Mouse (Mus musculus) liver, embryonic 16.5 days (tissue): Measurements from ENCODE around the gene Cx3cr1. TPM values are rescaled to one million over a fixed set of nuclear protein-coding genes. Genes with fewer than 3 reads are reported as not detected.
A peak's percentile ranks its signal among the peaks of the same experiment; 100 is the strongest.

Experiments used
- ATAC-seq: fragments of 200-750 bp; cut with Nextera tagmentation; 2 replicates; pipeline ENCODE4 v1.8.0; 2017; ENCODE audit warnings: low read depth, mild to moderate bottlenecking, moderate number of reproducible peaks, moderate library complexity
- H3K27ac ChIP-seq: fragments of 300-500 bp; sonication (generic); 2 replicates; pipeline ENCODE4 v1.5.1; 2014; ENCODE audit warnings: mild to moderate bottlenecking, low read length
- H3K27me3 ChIP-seq: fragments of 300-500 bp; sonication (generic); 2 replicates; pipeline ENCODE4 v1.6.1; 2014; ENCODE audit warnings: low read depth, low read length, mixed read lengths; ENCODE audit not compliant: control insufficient read depth, insufficient read depth
- H3K36me3 ChIP-seq: fragments of 300-500 bp; sonication (generic); 2 replicates; pipeline ENCODE4 v1.6.1; 2014; ENCODE audit warnings: mild to moderate bottlenecking; ENCODE audit not compliant: control insufficient read depth, insufficient read depth
- H3K4me1 ChIP-seq: fragments of 300-500 bp; sonication (generic); 2 replicates; pipeline ENCODE4 v1.6.1; 2014; ENCODE audit warnings: low read depth, low read length, mixed read lengths; ENCODE audit not compliant: control insufficient read depth
- H3K4me2 ChIP-seq: fragments of 300-500 bp; sonication (generic); 2 replicates; pipeline ENCODE4 v1.6.1; 2014; ENCODE audit warnings: low read depth, low read length, mixed read lengths
- H3K4me3 ChIP-seq: fragments of 300-500 bp; sonication (generic); 2 replicates; pipeline ENCODE4 v1.5.1; 2014; ENCODE audit warnings: low read depth, mild to moderate bottlenecking, low read length
- H3K9ac ChIP-seq: fragments of 300-500 bp; sonication (generic); 2 replicates; pipeline ENCODE4 v1.6.1; 2014; ENCODE audit warnings: low read depth, low read length
- H3K9me3 ChIP-seq: fragments of 300-500 bp; sonication (generic); replicated peaks from 2 replicates; pipeline ENCODE4 v1.6.1; 2016; ENCODE audit warnings: low read length; ENCODE audit not compliant: control insufficient read depth
- WGBS: fragments of 180-500 bp; shearing (Covaris S2); extraction: QIAGEN DNeasy Blood & Tissue Kit; methylation state at CpG from one replicate; pipeline ENCODE4 v1.1.7; 2014; ENCODE audit not compliant: insufficient replicate concordance; 5-methylcytosine and 5-hydroxymethylcytosine counted together
- polyA plus RNA-seq: library from polyadenylated mRNA; unstranded; fragments of >200 nt; fragmentation: Nextera tagmentation; extraction: Ambion mirVana; gene quantifications from 2 replicates; pipeline ENCODE4 v1.2.1, GENCODE M21; 2015

Gene Cx3cr1
- polyA plus RNA-seq, 1 experiment from 2014 or later: 3.2 TPM

DNA sequence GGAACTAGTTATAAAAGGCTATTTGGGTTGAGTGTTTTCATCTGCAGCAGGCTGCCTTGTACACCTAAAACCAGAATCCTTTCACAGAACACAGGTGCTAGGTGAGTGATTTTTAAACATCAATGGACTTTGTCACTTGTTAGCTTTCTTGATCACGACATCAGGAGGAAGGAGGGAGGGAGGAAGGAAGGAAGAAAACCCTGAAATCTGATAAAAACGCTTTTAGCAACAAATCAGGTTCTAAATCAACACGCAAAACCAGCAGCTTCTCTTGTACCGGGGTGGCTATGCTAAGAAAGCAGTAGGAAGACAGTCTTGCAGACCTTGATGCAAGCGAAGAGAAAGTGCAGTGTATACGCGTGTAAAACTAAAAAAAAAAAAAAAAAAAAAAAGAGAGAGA lies 10.2 kb upstream of the Cx3cr1 start:
- ATAC-seq: no peak
- WGBS: 49% methylated on average over 7 of the region's 7 CpGs
- Histone ChIP-seq H3K9me3 (no peaks in the 10 kb centered on the region), H3K36me3 (no peaks in the 10 kb centered on the region), H3K27me3 (no peaks in the 10 kb centered on the region), H3K27ac (no peak overlapping the region), H3K4me1 (no peaks in the 10 kb centered on the region), H3K9ac (no peak overlapping the region), H3K4me3 (no peak overlapping the region), H3K4me2 (no peak overlapping the region)

DNA sequence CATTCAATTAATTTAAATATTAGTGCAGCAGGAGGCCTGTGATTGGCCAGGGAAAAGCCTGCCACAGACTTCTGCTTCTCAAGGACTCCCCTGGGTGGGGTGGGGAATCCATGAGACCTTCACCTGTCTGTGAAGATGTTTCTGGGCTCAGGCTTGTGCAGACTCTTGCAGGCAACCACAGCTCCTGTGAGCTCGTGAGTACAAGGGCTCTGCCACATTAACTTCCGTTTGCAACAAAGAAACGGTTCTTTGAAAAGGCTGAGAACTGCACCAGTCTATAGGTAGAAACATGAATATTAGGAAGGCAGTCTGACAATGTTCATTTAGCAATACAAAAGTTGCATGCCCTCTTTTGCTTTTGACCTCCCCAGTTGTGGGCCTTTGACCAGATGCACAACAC lies 8.6 kb upstream of the Cx3cr1 start:
- ATAC-seq: no peak
- H3K27ac ChIP-seq: no peak overlapping the region
- no peak overlapping the region for H3K9ac ChIP-seq
- H3K4me3 ChIP-seq: no peak overlapping the region
- H3K36me3 ChIP-seq: no peaks in the 10 kb centered on the region
- no peaks in the 10 kb centered on the region for H3K27me3 ChIP-seq
- no peak overlapping the region for H3K4me2 ChIP-seq
- H3K9me3 ChIP-seq: no peaks in the 10 kb centered on the region
- WGBS: 53% methylated on average over 3 of the region's 3 CpGs
- no peaks in the 10 kb centered on the region for H3K4me1 ChIP-seq

DNA sequence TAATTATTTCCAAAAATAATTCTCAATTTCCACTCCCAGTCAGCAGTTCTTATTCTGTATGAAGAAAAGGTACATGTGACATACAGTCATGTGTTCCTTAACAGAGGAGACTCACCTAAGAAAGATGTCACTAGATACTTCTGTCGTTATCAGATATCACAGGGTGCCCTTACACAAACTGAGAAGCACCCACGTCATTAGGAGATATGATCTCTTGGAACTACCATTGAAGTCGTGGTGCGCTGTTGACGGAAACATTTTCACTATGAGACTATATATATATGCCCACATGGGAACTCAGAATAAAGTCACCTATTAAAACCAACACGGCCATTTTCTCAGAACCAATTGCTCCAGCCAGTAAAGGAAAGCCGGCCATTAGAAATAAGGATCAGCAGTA lies 4.8 kb upstream of the Cx3cr1 start:
- WGBS: 58% methylated on average over 7 of the region's 7 CpGs
- H3K4me3 ChIP-seq: no peak overlapping the region
- ATAC-seq: no peak
- H3K27ac ChIP-seq: no peak overlapping the region
- H3K4me2 ChIP-seq: no peak overlapping the region
- H3K9ac ChIP-seq: no peak overlapping the region
- H3K9me3 ChIP-seq: no peaks in the 10 kb centered on the region
- no peaks in the 10 kb centered on the region; the same call in 1 of the 2 replicates for H3K4me1 ChIP-seq
- H3K36me3 ChIP-seq: no peaks in the 10 kb centered on the region
- H3K27me3 ChIP-seq: no peaks in the 10 kb centered on the region

DNA sequence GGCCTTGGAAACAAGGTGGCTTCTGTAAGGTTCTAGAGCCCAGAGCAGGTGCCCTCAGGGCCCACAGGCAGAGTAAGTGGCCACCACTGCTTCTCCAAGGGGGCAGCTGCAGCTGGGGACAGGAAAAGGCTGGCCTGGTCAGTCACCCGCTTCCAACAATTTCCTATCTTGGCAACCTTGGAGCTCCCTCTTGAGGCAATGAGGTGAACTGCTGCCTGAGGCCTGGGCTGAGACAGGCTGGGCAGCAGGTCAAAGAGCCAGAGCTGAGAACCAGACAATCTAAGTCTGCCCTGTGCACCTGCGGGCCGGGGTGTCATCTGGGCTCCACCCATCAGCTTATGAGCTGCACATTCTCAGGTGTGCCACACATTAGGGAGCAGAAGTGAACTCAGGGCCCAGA lies 3.5 kb upstream of the Cx3cr1 start:
- 4% methylated on average over 3 of the region's 3 CpGs for WGBS
- peak; percentile 13; the same call in 1 of the 2 replicates for ATAC-seq
- Histone ChIP-seq H3K27me3 (no peaks in the 10 kb centered on the region), H3K9ac (no peak overlapping the region), H3K27ac (no peak overlapping the region), H3K9me3 (no peaks in the 10 kb centered on the region), H3K36me3 (no peaks in the 10 kb centered on the region), H3K4me2 (no peak overlapping the region), H3K4me1 (no peaks in the 10 kb centered on the region; the same call in 1 of the 2 replicates), H3K4me3 (no peak overlapping the region)

DNA sequence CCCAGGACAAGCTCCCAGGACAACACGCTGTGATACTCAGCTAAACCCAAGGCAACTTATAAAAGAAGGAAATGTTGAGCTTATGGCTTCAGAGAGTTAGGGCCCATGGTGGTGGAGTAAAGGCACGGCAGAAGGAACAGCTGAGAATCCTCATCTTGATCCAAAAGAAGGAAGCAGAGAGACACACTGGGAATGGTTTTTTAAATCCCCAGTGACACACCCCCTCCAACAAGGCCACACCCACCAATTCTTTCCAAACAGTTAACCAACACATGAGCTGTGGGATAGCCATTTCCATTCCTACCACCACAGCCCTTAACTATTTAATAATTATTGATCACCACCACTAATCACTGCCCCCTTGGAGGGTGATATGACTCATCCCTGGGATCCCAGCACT lies 1.6 kb upstream of the Cx3cr1 start:
- H3K36me3 ChIP-seq: no peaks in the 10 kb centered on the region
- no peak for ATAC-seq
- H3K4me1 ChIP-seq: no peaks in the 10 kb centered on the region; the same call in 1 of the 2 replicates
- no peak overlapping the region for H3K4me3 ChIP-seq
- H3K4me2 ChIP-seq: no peak overlapping the region
- H3K9ac ChIP-seq: no peak overlapping the region
- 69% methylated on average over 2 of the region's 2 CpGs for WGBS
- no peak overlapping the region for H3K27ac ChIP-seq
- no peaks in the 10 kb centered on the region for H3K27me3 ChIP-seq
- H3K9me3 ChIP-seq: no peaks in the 10 kb centered on the region

DNA sequence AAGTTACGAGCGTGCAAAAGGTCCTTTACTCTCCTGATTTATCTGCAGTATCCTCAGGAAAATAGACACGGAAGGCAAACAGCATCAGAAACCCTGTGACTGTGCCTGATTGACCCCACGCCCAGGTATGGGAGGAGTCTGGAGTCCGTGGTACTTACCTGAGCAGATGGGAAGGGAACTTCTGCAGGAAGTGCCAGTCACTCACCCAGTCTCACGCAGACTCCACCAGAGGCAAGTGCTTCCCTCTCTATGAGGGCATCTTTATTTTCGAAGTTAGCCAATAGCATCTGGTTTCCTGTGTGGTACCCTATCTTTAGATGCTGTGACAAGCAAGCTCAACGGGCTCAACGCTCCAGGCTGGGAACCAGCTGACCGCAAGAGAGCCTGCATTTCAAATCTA lies 1.6 kb downstream of the Cx3cr1 start:
- no peak overlapping the region for H3K9ac ChIP-seq
- ATAC-seq: no peak; the same call in 1 of the 2 replicates
- H3K27me3 ChIP-seq: no peaks in the 10 kb centered on the region
- H3K36me3 ChIP-seq: no peaks in the 10 kb centered on the region
- H3K9me3 ChIP-seq: no peaks in the 10 kb centered on the region
- no peaks in the 10 kb centered on the region; the same call in 1 of the 2 replicates for H3K4me1 ChIP-seq
- 17% methylated on average over 10 of the region's 10 CpGs for WGBS
- H3K4me2 ChIP-seq: no peak overlapping the region
- no peak overlapping the region for H3K4me3 ChIP-seq
- peak overlapping the region; percentile 46 for H3K27ac ChIP-seq

DNA sequence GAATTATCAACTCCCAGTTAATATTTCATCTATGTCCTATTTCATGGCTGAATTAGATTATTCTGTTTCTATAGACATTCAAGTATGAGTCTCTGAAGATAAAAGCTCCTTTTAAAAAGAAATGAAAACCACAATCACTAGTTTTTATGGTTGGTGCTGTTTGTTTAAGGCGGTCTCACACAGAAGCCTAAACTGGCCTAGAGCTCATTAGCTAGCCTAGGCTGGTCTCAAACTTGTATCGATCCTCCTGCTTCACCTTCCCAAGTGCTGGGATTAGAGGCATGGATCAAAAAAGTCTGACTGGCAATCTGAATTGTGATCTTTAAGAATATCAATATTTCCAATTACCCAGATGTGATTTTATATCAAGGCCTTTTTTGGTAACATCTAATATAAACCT lies 2.1 kb downstream of the Cx3cr1 start:
- H3K27me3 ChIP-seq: no peaks in the 10 kb centered on the region
- ATAC-seq: no peak
- H3K4me2 ChIP-seq: no peak overlapping the region
- no peaks in the 10 kb centered on the region for H3K36me3 ChIP-seq
- no peak overlapping the region for H3K9ac ChIP-seq
- no peaks in the 10 kb centered on the region for H3K4me1 ChIP-seq
- H3K9me3 ChIP-seq: no peaks in the 10 kb centered on the region
- 61% methylated on average over 2 of the region's 2 CpGs for WGBS
- H3K27ac ChIP-seq: no peak overlapping the region
- H3K4me3 ChIP-seq: no peak overlapping the region

DNA sequence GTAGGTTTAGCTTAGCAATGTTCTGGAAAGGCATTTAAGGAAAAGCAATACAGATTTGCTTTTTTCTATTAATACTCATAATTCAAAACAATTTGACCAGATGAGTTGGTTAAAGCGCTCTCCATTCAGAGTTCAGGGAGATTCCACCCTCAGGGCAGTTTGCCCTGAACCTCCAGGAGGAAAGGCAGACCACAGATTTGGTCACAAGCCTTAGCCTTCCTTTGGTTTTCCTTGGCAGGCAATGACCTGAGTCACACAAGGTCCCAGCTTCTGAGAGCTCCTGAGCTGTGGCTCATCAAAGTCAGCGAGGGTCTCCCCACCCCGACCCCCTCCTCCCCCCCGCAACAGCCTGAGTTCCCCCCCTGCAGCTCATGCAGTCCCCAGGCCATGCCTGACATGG lies 5.4 kb downstream of the Cx3cr1 start:
- no peaks in the 10 kb centered on the region for H3K9me3 ChIP-seq
- no peaks in the 10 kb centered on the region for H3K36me3 ChIP-seq
- ATAC-seq: no peak
- H3K4me2 ChIP-seq: no peak overlapping the region
- WGBS: 58% methylated on average over 4 of the region's 4 CpGs
- H3K27ac ChIP-seq: no peak overlapping the region
- no peaks in the 10 kb centered on the region for H3K27me3 ChIP-seq
- no peaks in the 10 kb centered on the region for H3K4me1 ChIP-seq
- no peak overlapping the region for H3K9ac ChIP-seq
- no peak overlapping the region for H3K4me3 ChIP-seq

DNA sequence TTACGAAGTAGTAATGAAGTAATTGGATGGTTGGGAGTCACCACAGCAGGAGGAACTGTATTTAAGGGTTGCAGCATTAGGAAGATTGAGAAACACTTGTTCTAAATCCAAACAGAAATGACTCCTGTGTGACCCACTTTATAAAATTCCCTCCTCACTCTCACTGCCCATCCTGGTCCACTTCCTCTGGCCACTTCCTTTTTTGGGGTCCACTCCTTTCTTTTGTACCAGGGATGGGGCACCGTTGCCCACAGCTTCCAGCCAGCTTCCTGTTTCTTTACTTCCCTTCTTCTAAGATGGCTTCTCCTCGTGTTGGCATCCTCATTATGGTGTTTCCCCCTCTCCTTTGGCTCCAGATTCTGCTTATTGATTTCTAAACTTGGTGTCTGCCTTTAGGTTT lies 10.9 kb downstream of the Cx3cr1 start:
- Histone ChIP-seq H3K27ac (no peak overlapping the region), H3K4me1 (peaks cover 4% of the 10 kb centered on the region; the same call in 1 of the 2 replicates), H3K36me3 (no peaks in the 10 kb centered on the region), H3K9ac (no peak overlapping the region), H3K4me3 (no peak overlapping the region), H3K9me3 (no peaks in the 10 kb centered on the region), H3K4me2 (no peak overlapping the region), H3K27me3 (no peaks in the 10 kb centered on the region)
- no peak for ATAC-seq
- 29% methylated on average over 3 of the region's 3 CpGs for WGBS
